Mouse (Mus musculus) forebrain, embryonic 15.5 days (tissue): Measurements from ENCODE around the gene Map1lc3a. TPM values are rescaled to one million over a fixed set of nuclear protein-coding genes. Genes with fewer than 3 reads are reported as not detected.
A peak's percentile ranks its signal among the peaks of the same experiment; 100 is the strongest.

Experiments used
- ATAC-seq: fragments of 200-750 bp; cut with Nextera tagmentation; replicated peaks from 2 replicates; pipeline ENCODE4 v1.8.0; 2017; ENCODE audit warnings: mild to moderate bottlenecking, moderate TSS enrichment, moderate library complexity
- H3K27ac ChIP-seq: fragments of 300-500 bp; sonication (generic); replicated peaks from 2 replicates; pipeline ENCODE4 v1.5.1; 2015; ENCODE audit warnings: mild to moderate bottlenecking, inconsistent platforms
- H3K27me3 ChIP-seq: fragments of 300-500 bp; sonication (generic); 2 replicates; pipeline ENCODE4 v1.6.1; 2015; ENCODE audit warnings: inconsistent platforms
- H3K36me3 ChIP-seq: fragments of 300-500 bp; sonication (generic); 2 replicates; pipeline ENCODE4 v1.6.1; 2015; ENCODE audit warnings: mild to moderate bottlenecking, inconsistent platforms
- H3K4me1 ChIP-seq: fragments of 300-500 bp; sonication (generic); 2 replicates; pipeline ENCODE4 v1.6.1; 2015; ENCODE audit warnings: inconsistent platforms
- H3K4me2 ChIP-seq: fragments of 300-500 bp; sonication (generic); replicated peaks from 2 replicates; pipeline ENCODE4 v1.6.1; 2015; ENCODE audit warnings: mild to moderate bottlenecking, inconsistent platforms
- H3K4me3 ChIP-seq: fragments of 300-500 bp; sonication (generic); 2 replicates; pipeline ENCODE4 v1.5.1; 2015; ENCODE audit warnings: mild to moderate bottlenecking, inconsistent platforms
- H3K9ac ChIP-seq: fragments of 300-500 bp; sonication (generic); replicated peaks from 2 replicates; pipeline ENCODE4 v1.6.1; 2015; ENCODE audit warnings: mild to moderate bottlenecking, inconsistent platforms
- H3K9me3 ChIP-seq: fragments of 300-500 bp; sonication (generic); 2 replicates; pipeline ENCODE4 v1.6.1; 2016; ENCODE audit warnings: inconsistent platforms
- WGBS: fragments of 180-500 bp; shearing (Covaris S2); methylation state at CpG from one replicate; pipeline ENCODE4 v1.1.7; 2015; ENCODE audit warnings: mixed read lengths; 5-methylcytosine and 5-hydroxymethylcytosine counted together
- polyA plus RNA-seq: library from polyadenylated mRNA; unstranded; fragments of >200 nt; fragmentation: Nextera tagmentation; extraction: Ambion mirVana; gene quantifications from 2 replicates; pipeline ENCODE4 v1.2.1, GENCODE M21; 2015

Map1lc3a gene
- polyA plus RNA-seq: 358 and 365 TPM in 2 replicates

DNA sequence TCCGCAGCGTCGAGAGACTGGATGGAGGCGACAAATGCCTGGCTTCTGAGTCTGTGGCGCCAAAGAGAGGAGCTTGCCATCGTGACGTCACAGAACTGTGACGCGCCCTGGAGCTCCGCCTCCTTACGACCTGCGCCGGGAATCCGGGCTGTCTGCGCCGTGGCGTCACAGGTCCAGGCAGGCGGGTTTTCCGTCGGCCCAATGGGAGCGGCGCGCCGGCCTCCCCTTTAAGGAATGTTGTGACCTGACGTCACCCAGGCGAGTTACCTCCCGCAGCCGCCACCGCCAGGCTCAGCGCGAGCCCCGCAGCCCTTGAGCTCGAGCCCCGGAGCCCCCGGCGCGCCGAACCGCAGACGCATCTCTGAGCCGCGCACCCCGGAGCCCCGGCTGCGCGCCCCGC is at the start of gene Map1lc3a:
Map1lc3a (plus strand) TSS at position 103 of the 400 bp plus-strand sequence.
- H3K36me3 ChIP-seq: peaks cover 13% of the 10 kb centered on the region; the same call in 1 of the 2 replicates
- peak; percentile 94 for ATAC-seq
- no peaks in the 10 kb centered on the region for H3K27me3 ChIP-seq
- H3K9ac ChIP-seq: peak within 1 kb of the TSS; percentile 84
- H3K4me1 ChIP-seq: peaks cover 14% of the 10 kb centered on the region
- peak within 1 kb of the TSS; percentile 87 for H3K27ac ChIP-seq
- no peaks in the 10 kb centered on the region for H3K9me3 ChIP-seq
- peak within 1 kb of the TSS; percentile 93 for H3K4me3 ChIP-seq
- H3K4me2 ChIP-seq: peak within 1 kb of the TSS; percentile 59
- under 1% methylated on average over 47 of the region's 47 CpGs for WGBS

- Histone ChIP-seq H3K9me3 (no peaks in the 10 kb centered on the region), H3K27me3 (no peaks in the 10 kb centered on the region), H3K4me2 (peak overlapping the region; percentile 72), H3K27ac (peak overlapping the region; percentile 95), H3K4me3 (peak overlapping the region; percentile 80), H3K4me1 (peaks cover 28% of the 10 kb centered on the region), H3K9ac (peak overlapping the region; percentile 93), H3K36me3 (peaks cover 7% of the 10 kb centered on the region; the same call in 1 of the 2 replicates)
- 3% methylated on average over 13 of the region's 13 CpGs for whole genome bisulfite sequencing
- ATAC-seq: peak; percentile 94
Measured at GRCm38 (mm10) chr2:155235746-155236361, 40.2 kb upstream of the Map1lc3a start.

GRCm38 (mm10) chr2:155236362-155236992 is 39.6 kb upstream of the Map1lc3a start, which contains the start of gene Dynlrb1:
Dynlrb1 (plus strand) TSS chr2:155236533.
- Histone ChIP-seq H3K9me3 (no peaks in the 10 kb centered on the region), H3K4me3 (peak within 1 kb of the TSS; percentile 80), H3K9ac (peak within 1 kb of the TSS; percentile 93), H3K4me1 (peaks cover 28% of the 10 kb centered on the region), H3K4me2 (peak within 1 kb of the TSS; percentile 72), H3K36me3 (peaks cover 8% of the 10 kb centered on the region; the same call in 1 of the 2 replicates), H3K27me3 (no peaks in the 10 kb centered on the region), H3K27ac (peak within 1 kb of the TSS; percentile 95)
- under 1% methylated on average over 50 of the region's 50 CpGs for WGBS
- peak; percentile 100 for ATAC-seq

DNA sequence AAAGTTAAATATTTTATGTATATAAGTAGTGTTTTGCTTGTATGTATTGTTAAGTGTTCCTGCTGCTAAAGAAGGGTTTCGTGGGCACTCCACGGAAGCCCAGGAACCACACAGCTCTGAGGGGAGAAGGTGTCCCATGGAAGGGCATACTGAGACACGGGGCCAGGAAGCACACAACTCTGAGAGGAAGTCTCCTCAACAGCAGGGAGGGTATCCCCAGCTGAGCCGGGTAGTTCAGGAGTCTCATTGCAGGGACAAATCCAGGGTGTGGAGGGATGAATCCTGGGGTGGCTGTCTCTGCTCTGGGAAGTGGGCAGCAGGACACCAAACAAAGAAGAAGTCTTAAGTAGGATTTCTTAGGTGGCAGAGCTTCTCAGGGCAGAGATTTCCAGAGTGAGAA is 38.8 kb upstream of the Map1lc3a start:
- Histone ChIP-seq H3K4me2 (peak overlapping the region; percentile 70), H3K27me3 (no peaks in the 10 kb centered on the region), H3K36me3 (peaks cover 8% of the 10 kb centered on the region; the same call in 1 of the 2 replicates), H3K27ac (no peak overlapping the region), H3K4me3 (peak overlapping the region; percentile 80), H3K9ac (peak overlapping the region; percentile 93), H3K4me1 (peaks cover 28% of the 10 kb centered on the region), H3K9me3 (no peaks in the 10 kb centered on the region)
- WGBS: 18% methylated on average over 4 of the region's 4 CpGs
- ATAC-seq: no peak

DNA sequence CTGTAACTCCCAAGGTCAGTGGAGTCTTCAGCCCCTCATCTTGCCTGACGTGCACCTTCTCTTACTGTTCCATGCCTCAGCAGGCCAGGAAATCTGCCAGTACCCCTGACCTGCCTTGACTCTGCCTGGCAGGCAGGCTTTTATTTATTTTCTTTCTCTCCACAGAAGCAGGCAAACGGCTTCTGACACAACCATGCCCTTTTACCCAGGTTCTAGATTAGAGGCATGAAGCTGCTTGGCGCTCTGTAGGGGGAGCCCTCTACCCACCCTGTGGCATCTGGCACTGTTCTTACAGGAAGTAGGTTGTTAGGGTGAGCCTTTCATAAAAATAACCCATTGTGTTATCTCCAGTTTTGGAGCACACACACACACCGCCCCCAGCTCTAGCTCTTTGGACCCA is 35.2 kb upstream of the Map1lc3a start:
- Histone ChIP-seq H3K36me3 (peaks cover 45% of the 10 kb centered on the region), H3K4me3 (no peak overlapping the region), H3K4me2 (no peak overlapping the region), H3K27me3 (no peaks in the 10 kb centered on the region), H3K9ac (no peak overlapping the region), H3K4me1 (peaks cover 24% of the 10 kb centered on the region), H3K9me3 (no peaks in the 10 kb centered on the region), H3K27ac (no peak overlapping the region)
- 80% methylated on average over 4 of the region's 4 CpGs for WGBS
- ATAC-seq: no peak

GRCm38 (mm10) chr2:155242296-155242855 is 33.7 kb upstream of the Map1lc3a start:
- H3K36me3 ChIP-seq: peaks cover 57% of the 10 kb centered on the region
- no peak overlapping the region for H3K27ac ChIP-seq
- H3K4me2 ChIP-seq: no peak overlapping the region
- no peak for ATAC-seq
- no peaks in the 10 kb centered on the region for H3K27me3 ChIP-seq
- H3K9ac ChIP-seq: no peak overlapping the region
- H3K4me1 ChIP-seq: peaks cover 20% of the 10 kb centered on the region
- H3K9me3 ChIP-seq: no peaks in the 10 kb centered on the region
- no peak overlapping the region for H3K4me3 ChIP-seq
- 89% methylated on average over 7 of the region's 7 CpGs for WGBS

DNA sequence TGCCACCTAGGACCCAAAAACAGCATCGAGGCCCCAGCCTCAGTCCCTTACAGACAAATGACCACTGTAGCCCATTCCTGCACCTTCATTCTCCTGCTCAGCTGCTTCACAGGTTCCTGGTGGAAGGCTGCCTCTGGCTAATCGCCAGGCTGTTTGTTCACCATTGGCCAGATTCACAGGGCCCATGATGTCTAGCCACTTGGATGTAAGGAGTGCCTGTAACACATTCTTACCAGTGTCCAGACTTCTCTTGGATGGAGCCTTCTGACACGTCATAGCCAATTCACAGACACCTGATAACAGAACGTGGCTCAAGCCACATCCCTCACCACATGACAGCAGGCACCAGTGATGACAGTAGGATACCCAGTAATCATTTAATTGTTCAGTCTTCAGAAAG is 29.9 kb upstream of the Map1lc3a start:
- ATAC-seq: no peak

GRCm38 (mm10) chr2:155248206-155248605 is 27.9 kb upstream of the Map1lc3a start:
- H3K4me3 ChIP-seq: no peak overlapping the region
- no peaks in the 10 kb centered on the region for H3K27me3 ChIP-seq
- H3K9ac ChIP-seq: no peak overlapping the region
- no peak overlapping the region for H3K4me2 ChIP-seq
- no peak overlapping the region for H3K27ac ChIP-seq
- no peaks in the 10 kb centered on the region for H3K4me1 ChIP-seq
- no peak for ATAC-seq
- H3K36me3 ChIP-seq: peaks cover 84% of the 10 kb centered on the region
- 100% methylated on average over 1 of the region's 1 CpGs for WGBS
- no peaks in the 10 kb centered on the region for H3K9me3 ChIP-seq

More for the DNA sequence above, 29.9 kb upstream of the Map1lc3a start:
- no peak overlapping the region for H3K9ac ChIP-seq
- H3K36me3 ChIP-seq: peaks cover 90% of the 10 kb centered on the region
- no peak overlapping the region for H3K4me2 ChIP-seq
- no peaks in the 10 kb centered on the region for H3K4me1 ChIP-seq
- H3K27ac ChIP-seq: no peak overlapping the region
- no peaks in the 10 kb centered on the region for H3K9me3 ChIP-seq
- 95% methylated on average over 4 of the region's 4 CpGs for WGBS
- H3K4me3 ChIP-seq: no peak overlapping the region
- no peaks in the 10 kb centered on the region for H3K27me3 ChIP-seq

GRCm38 (mm10) chr2:155248718-155249117 is 27.4 kb upstream of the Map1lc3a start:
- ATAC-seq: no peak
- 86% methylated on average over 2 of the region's 2 CpGs for WGBS

GRCm38 (mm10) chr2:155249588-155249987 is 26.5 kb upstream of the Map1lc3a start:
- peaks cover 70% of the 10 kb centered on the region for H3K36me3 ChIP-seq
- no peak overlapping the region for H3K4me3 ChIP-seq
- no peak overlapping the region for H3K9ac ChIP-seq
- H3K27me3 ChIP-seq: no peaks in the 10 kb centered on the region
- no peak for ATAC-seq
- H3K9me3 ChIP-seq: no peaks in the 10 kb centered on the region
- H3K27ac ChIP-seq: no peak overlapping the region
- H3K4me2 ChIP-seq: no peak overlapping the region
- WGBS: 93% methylated on average over 5 of the region's 5 CpGs
- H3K4me1 ChIP-seq: no peaks in the 10 kb centered on the region

More at GRCm38 (mm10) chr2:155248718-155249117, 27.4 kb upstream of the Map1lc3a start:
- no peaks in the 10 kb centered on the region for H3K27me3 ChIP-seq
- peaks cover 79% of the 10 kb centered on the region for H3K36me3 ChIP-seq
- no peaks in the 10 kb centered on the region for H3K4me1 ChIP-seq
- H3K27ac ChIP-seq: no peak overlapping the region
- H3K4me3 ChIP-seq: no peak overlapping the region
- H3K9me3 ChIP-seq: no peaks in the 10 kb centered on the region
- H3K9ac ChIP-seq: no peak overlapping the region
- no peak overlapping the region for H3K4me2 ChIP-seq

DNA sequence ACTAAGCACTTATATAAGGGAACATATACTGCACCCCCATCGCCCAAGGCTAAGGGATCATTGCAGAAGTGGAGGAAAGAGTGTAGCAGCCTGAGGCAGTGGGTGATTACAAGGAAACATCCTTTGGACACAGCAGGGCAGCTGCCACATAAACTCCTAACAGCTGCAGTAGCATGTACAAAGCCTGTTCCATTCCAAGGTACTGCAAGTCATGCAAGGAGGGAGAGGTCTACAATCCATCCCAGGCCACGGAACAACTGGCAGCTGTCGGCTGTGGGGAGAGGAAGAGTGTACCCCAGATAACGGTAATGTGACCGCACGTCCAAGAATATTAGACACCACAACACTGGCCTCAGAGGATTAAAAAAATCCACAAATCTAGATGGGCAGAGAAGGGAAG is 10.6 kb upstream of the Map1lc3a start:
- Histone ChIP-seq H3K36me3 (no peaks in the 10 kb centered on the region), H3K27me3 (no peaks in the 10 kb centered on the region), H3K27ac (no peak overlapping the region), H3K9ac (no peak overlapping the region), H3K4me1 (no peaks in the 10 kb centered on the region), H3K9me3 (no peaks in the 10 kb centered on the region), H3K4me2 (no peak overlapping the region), H3K4me3 (no peak overlapping the region)
- ATAC-seq: no peak
- 95% methylated on average over 6 of the region's 6 CpGs for WGBS

DNA sequence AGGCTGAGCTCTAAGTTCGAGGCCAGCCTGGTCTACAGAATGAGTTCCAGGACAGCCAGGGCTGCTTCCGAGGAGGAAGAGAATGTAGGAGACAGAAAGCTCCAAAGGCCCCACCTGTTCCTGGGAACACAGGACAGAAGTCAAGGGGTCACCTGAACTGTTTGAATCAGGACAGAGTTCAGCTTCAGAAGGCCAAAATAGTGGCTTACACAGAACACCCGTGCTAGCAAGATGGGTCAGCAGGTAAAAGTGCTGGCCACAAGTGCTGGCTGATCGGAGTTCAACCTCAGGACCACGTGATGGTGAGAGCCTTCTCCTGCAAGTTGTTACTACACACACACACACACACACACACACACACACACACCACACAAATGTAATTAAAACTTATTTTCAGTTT is 9.2 kb upstream of the Map1lc3a start:
- Histone ChIP-seq H3K4me3 (no peak overlapping the region), H3K4me1 (no peaks in the 10 kb centered on the region), H3K27me3 (no peaks in the 10 kb centered on the region), H3K9me3 (no peaks in the 10 kb centered on the region), H3K9ac (no peak overlapping the region), H3K36me3 (no peaks in the 10 kb centered on the region), H3K4me2 (no peak overlapping the region), H3K27ac (no peak overlapping the region)
- no peak for ATAC-seq
- 84% methylated on average over 5 of the region's 5 CpGs for WGBS
